Mouse (Mus musculus): ENCODE measurements at regions not wholly inside any gene's neighbourhood (a gene's known extent, or its start where the extent isn't known, plus 50 kb on each side); places are given as distances from the start of the nearest gene placed in this dataset.
"Not testable (repeated sequence)": the region's sequence is repeated elsewhere in the genome, so short reads cannot be mapped to it uniquely, and the experiment has no call there.

GRCm38 (mm10) chr4:147231381-147231780 is 74.1 kb upstream of the Zfp988 start:
- not testable (repeated sequence) for H3K4me3 ChIP-seq (replicated peaks); H3K4me1 ChIP-seq; H3K27ac ChIP-seq (replicated peaks); H3K27me3 ChIP-seq; H3K9ac ChIP-seq; H3K4me2 ChIP-seq (replicated peaks); ATAC-seq (ENCODE audit: insufficient number of reproducible peaks, low FRiP score, low TSS enrichment, low read depth); H3K36me3 ChIP-seq
- peaks cover 17% of the 10 kb centered on the region for H3K9me3 ChIP-seq (replicated peaks)
- 82% methylated on average over 2 of the region's 2 CpGs for WGBS

DNA sequence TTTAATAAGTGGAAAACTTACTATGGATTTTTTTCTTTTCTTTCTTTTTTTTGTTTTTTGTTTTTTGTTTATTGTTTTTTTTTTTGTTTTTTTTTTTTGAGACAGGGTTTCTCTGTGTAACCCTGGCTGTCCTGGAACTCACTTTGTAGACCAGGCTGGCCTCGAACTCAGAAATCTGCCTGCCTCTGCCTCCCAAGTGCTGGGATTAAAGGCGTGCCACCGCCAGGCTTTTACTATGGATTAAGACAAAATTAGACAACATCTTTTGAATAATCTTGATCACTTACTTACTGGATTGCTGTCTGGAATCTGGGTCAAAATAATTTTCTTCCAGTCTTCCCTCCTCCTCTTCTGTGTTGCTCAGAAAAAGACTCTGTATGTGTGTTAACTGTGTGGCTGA is 73.7 kb upstream of the Zfp988 start:
- 0 out of 2 replicates have a peak, but pooled peaks have one; percentile 47 for ATAC-seq (ENCODE audit: insufficient number of reproducible peaks, low FRiP score, low TSS enrichment, low read depth)
- not testable (repeated sequence) for H3K4me1 ChIP-seq; H3K4me3 ChIP-seq (replicated peaks); H3K27ac ChIP-seq (replicated peaks); H3K27me3 ChIP-seq; H3K9ac ChIP-seq; H3K36me3 ChIP-seq; H3K4me2 ChIP-seq (replicated peaks)
- peaks cover 17% of the 10 kb centered on the region for H3K9me3 ChIP-seq (replicated peaks)
- WGBS: 90% methylated on average over 3 of the region's 3 CpGs

- H3K36me3 ChIP-seq; H3K9ac ChIP-seq; H3K4me1 ChIP-seq; H3K27ac ChIP-seq (replicated peaks); H3K4me3 ChIP-seq (replicated peaks); H3K27me3 ChIP-seq; H3K4me2 ChIP-seq (replicated peaks); ATAC-seq (ENCODE audit: insufficient number of reproducible peaks, low FRiP score, low TSS enrichment, low read depth): not testable (repeated sequence)
- WGBS: 84% methylated on average over 1 of the region's 1 CpGs
- H3K9me3 ChIP-seq (replicated peaks): peaks cover 17% of the 10 kb centered on the region
Observed at GRCm38 (mm10) chr4:147232279-147232678, 73.2 kb upstream of the Zfp988 start.

DNA sequence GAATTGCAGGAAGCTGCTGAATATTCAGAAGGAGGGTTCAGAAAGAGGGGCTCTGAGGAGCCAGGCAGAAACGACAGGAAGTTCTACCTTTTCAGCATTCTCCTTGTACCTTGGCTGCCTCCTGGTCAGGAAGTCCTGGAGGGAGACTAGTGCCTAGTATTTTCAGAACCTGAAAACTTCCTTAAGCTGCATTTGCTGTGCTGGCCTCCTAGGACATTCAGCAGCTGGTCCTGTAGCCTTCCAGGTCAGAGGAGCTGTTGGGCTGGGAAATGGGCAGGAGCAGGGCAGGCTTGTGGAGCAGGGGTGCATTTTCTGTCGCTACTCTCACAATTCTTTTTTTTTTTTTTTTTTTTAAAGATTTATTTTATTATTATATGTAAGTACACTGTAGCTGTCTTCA is 71.2 kb upstream of the Zfp988 start:
- not testable (repeated sequence) for H3K4me3 ChIP-seq (replicated peaks); H3K9ac ChIP-seq; H3K27ac ChIP-seq (replicated peaks); H3K4me1 ChIP-seq; H3K27me3 ChIP-seq; H3K36me3 ChIP-seq; H3K4me2 ChIP-seq (replicated peaks); ATAC-seq (ENCODE audit: insufficient number of reproducible peaks, low FRiP score, low TSS enrichment, low read depth)
- H3K9me3 ChIP-seq (replicated peaks): peaks cover 17% of the 10 kb centered on the region
- 44% methylated on average over 2 of the region's 2 CpGs for WGBS

DNA sequence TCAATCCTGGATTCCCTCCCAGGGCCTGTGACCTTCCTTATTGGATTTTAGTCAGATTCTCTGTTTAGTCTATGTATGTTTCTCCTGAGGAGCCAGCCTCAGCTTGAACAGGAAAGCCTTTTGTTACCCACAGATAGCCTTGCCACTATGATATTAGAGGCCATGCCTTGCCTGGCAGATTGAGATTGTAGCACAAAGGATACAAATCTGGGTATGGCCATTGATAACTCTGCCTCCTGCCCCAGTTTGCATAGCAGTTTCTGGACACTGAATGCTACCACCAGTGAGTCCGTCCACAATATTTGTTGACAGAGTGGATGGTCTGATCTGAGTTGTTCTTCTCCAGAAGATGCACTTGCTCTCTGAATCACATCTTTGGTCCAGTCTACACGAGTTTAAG is 70.0 kb upstream of the Zfp988 start:
- H3K36me3 ChIP-seq; H3K27me3 ChIP-seq; H3K4me2 ChIP-seq (replicated peaks); H3K4me3 ChIP-seq (replicated peaks); H3K9ac ChIP-seq; ATAC-seq (ENCODE audit: insufficient number of reproducible peaks, low FRiP score, low TSS enrichment, low read depth); H3K27ac ChIP-seq (replicated peaks); H3K4me1 ChIP-seq: not testable (repeated sequence)
- peaks cover 17% of the 10 kb centered on the region for H3K9me3 ChIP-seq (replicated peaks)
- 59% methylated on average over 2 of the region's 2 CpGs for WGBS

DNA sequence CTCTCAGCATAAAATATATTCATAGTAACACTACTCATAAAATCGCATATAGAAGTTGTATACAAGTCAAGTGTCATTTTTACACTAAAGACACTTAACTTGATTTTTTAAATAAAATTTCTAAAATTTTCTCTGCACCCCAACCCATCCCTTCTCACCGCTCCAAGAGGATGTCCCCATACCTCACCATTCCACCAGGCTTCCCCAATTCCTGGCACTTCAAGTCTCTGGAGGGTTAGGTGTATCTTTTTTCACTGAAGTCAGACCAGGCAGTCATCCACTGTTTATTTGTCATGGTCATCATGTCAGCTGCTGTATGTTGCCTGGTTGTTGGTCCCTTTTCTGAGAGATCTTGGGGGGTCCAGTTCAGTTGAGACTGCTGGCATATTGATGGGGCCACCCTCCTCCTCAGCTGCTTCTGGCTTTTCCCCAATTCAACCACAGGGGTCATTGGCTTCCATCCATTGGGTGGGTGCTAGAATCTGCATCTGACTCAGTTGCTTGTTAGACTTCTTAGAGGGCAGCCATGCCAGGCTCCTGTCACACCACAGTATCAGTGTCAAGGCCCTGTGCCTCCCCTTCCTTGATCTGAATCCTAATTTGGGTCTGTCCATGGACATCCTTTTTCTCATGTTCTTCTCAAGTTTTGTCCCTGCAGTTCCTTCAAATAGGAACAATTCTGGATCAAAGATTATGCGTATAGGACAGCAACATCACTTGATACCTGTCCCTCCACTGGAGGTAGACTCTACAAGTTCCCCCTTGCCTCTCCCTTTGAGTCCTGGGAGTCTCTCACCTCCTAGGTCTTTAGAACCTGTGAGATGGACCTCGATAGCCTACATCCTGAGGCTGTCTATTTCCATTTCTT is 63.9 kb upstream of the Zfp988 start:
- not testable (repeated sequence) for H3K4me3 ChIP-seq (replicated peaks); H3K27me3 ChIP-seq; H3K27ac ChIP-seq (replicated peaks); H3K9ac ChIP-seq; H3K4me1 ChIP-seq; H3K4me2 ChIP-seq (replicated peaks); H3K36me3 ChIP-seq
- peak; percentile 57; the same call in 1 of the 2 replicates for ATAC-seq (ENCODE audit: insufficient number of reproducible peaks, low FRiP score, low TSS enrichment, low read depth)
- WGBS: 71% methylated on average over 4 of the region's 4 CpGs
- H3K9me3 ChIP-seq (replicated peaks): peaks cover 24% of the 10 kb centered on the region

DNA sequence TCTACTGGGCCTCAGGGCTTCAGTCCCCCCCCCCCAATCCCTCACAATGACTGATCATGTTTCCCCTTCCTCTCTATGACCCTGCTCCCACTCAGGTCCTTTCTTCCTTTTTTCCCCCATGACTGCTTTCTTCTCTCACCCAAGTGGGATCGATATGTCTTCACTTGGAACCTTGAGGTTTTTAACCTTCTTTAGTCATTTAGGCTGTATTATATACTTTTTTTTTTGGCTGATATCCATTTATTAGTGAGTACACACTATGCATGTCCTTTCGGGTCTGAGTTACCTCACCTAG is 63.3 kb upstream of the Zfp988 start:
- Histone ChIP-seq H3K27me3 (no peaks in the 10 kb centered on the region), H3K27ac (replicated peaks) (no peak overlapping the region), H3K9ac (no peak overlapping the region), H3K4me2 (replicated peaks) (no peak overlapping the region), H3K4me3 (replicated peaks) (no peak overlapping the region), H3K9me3 (replicated peaks) (peaks cover 24% of the 10 kb centered on the region), H3K4me1 (no peaks in the 10 kb centered on the region), H3K36me3 (no peaks in the 10 kb centered on the region)
- ATAC-seq (ENCODE audit: insufficient number of reproducible peaks, low FRiP score, low TSS enrichment, low read depth): 0 out of 2 replicates have a peak, but pooled peaks have one; percentile 51
- 76% methylated on average over 2 of the region's 2 CpGs for WGBS

DNA sequence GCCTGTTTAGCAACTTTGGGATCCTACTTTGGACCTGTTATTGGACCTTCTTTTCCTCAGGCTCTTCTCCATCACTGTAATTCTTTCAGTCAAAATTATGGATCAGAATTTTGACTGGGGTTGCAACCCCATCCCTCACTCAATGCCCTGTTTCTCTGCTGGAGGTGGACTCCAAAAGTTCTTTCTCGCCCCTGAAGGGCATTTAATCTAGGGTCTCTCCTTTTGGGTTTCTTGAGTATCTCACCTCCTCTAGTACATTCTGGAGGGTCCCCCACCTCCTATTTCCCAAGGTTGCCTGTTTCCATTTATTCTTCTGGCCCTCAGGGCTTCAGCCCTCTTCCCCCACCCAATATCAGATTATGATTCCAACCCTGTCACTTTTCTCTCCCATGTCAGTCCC is 56.9 kb upstream of the Zfp988 start:
- 86% methylated on average over 1 of the region's 1 CpGs for WGBS

More for the DNA sequence above, 56.9 kb upstream of the Zfp988 start:
- not testable (repeated sequence) for H3K4me2 ChIP-seq (replicated peaks); H3K36me3 ChIP-seq; H3K27ac ChIP-seq (replicated peaks); H3K27me3 ChIP-seq; ATAC-seq (ENCODE audit: insufficient number of reproducible peaks, low FRiP score, low TSS enrichment, low read depth); H3K4me1 ChIP-seq; H3K9ac ChIP-seq; H3K4me3 ChIP-seq (replicated peaks)
- H3K9me3 ChIP-seq (replicated peaks): peaks cover 16% of the 10 kb centered on the region
